Mouse (Mus musculus) embryonic facial prominence, embryonic 10.5 days (tissue): ENCODE results near the gene Brd7. TPM values are rescaled to one million over a fixed set of nuclear protein-coding genes. Genes with fewer than 3 reads are reported as not detected.

Experiments
- DNase-seq: peaks from one replicate; pipeline ENCODE4 v3.0.0-alpha.2; 2017; ENCODE audit warnings: low spot score
- H3K27ac ChIP-seq: fragments of 300-500 bp; sonication (generic); replicated peaks from 2 replicates; pipeline ENCODE4 v1.5.1; 2016; ENCODE audit warnings: mild to moderate bottlenecking
- H3K27me3 ChIP-seq: fragments of 300-500 bp; sonication (generic); replicated peaks from 2 replicates; pipeline ENCODE4 v1.6.1; 2016; ENCODE audit warnings: low read depth, mild to moderate bottlenecking; ENCODE audit not compliant: poor library complexity, severe bottlenecking
- H3K36me3 ChIP-seq: fragments of 300-500 bp; sonication (generic); replicated peaks from 2 replicates; pipeline ENCODE4 v1.6.1; 2016; ENCODE audit warnings: mild to moderate bottlenecking, moderate library complexity
- H3K4me1 ChIP-seq: fragments of 300-500 bp; sonication (generic); 2 replicates; pipeline ENCODE4 v1.6.1; 2016
- H3K4me3 ChIP-seq: fragments of 300-500 bp; sonication (generic); 2 replicates; pipeline ENCODE4 v1.5.1; 2016; ENCODE audit warnings: mild to moderate bottlenecking, moderate library complexity
- H3K9me3 ChIP-seq: fragments of 300-500 bp; sonication (generic); 2 replicates; pipeline ENCODE4 v1.6.1; 2016; ENCODE audit warnings: mild to moderate bottlenecking
- WGBS: fragments of 180-500 bp; shearing (Covaris S2); methylation state at CpG from one replicate; pipeline ENCODE4 v1.1.7; 2016; 5-methylcytosine and 5-hydroxymethylcytosine counted together
- polyA plus RNA-seq: library from polyadenylated mRNA; unstranded; fragments of >200 nt; fragmentation: Nextera tagmentation; extraction: Ambion mirVana; gene quantifications from 2 replicates; pipeline ENCODE4 v1.2.1, GENCODE M21; 2016

Gene Brd7
- polyA plus RNA-seq, 1 experiment from 2014 or later: 86.5 TPM

GRCm38 (mm10) chr8:88339887-88340695 is 21.9 kb downstream of the Brd7 start:
- no peak overlapping the region for H3K27ac ChIP-seq
- peaks cover 100% of the 10 kb centered on the region for H3K36me3 ChIP-seq
- H3K4me3 ChIP-seq: no peak overlapping the region
- no peaks in the 10 kb centered on the region for H3K4me1 ChIP-seq
- no peaks in the 10 kb centered on the region for H3K9me3 ChIP-seq
- no peaks in the 10 kb centered on the region for H3K27me3 ChIP-seq
- no peak for DNase-seq
- 79% methylated on average over 2 of the region's 2 CpGs for WGBS

DNA sequence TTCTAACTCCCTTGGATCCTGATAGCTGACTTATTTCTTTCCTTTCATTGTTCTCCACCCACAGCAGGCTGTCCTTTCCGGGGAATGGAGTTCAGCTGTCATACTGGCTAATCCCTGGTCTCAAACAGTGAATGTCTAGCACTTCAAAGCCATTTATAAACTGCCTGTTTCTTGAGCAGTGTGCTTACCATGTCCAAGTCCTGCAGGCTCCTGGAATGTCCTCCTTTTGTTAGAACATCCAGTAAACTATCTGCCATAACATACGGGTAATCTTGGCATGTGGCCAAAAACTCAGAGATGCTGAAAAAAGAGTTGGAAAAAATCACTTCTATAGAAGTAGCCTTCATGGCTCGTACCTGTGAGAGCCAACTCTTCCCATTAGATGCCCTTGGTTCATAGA is 22.8 kb downstream of the Brd7 start:
- Histone ChIP-seq H3K36me3 (peaks cover 100% of the 10 kb centered on the region), H3K4me3 (no peak overlapping the region), H3K4me1 (no peaks in the 10 kb centered on the region), H3K9me3 (no peaks in the 10 kb centered on the region), H3K27me3 (no peaks in the 10 kb centered on the region), H3K27ac (no peak overlapping the region)
- WGBS: 86% methylated on average over 3 of the region's 3 CpGs
- no peak for DNase-seq

DNA sequence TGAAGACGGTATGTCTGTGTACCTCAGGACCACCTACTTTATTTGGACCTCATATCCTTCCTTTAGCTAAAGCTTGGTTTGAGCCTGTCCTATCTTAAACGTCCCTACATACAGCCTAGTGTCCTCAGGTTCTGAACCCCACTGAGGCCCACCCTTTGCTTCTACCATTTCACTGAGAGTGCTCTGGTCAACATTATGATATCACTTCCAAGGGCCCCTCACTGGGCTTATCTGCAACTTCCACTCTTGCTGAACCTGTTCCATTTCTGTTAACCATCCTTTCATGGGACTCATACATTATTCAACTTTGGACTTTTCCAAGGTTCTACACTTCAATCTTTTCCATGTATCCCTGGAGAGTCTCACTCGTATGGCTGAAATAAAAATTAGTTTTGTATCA is 27.0 kb downstream of the Brd7 start:
- H3K4me3 ChIP-seq: no peak overlapping the region
- H3K4me1 ChIP-seq: no peaks in the 10 kb centered on the region
- no peaks in the 10 kb centered on the region for H3K9me3 ChIP-seq
- H3K36me3 ChIP-seq: peaks cover 99% of the 10 kb centered on the region
- H3K27me3 ChIP-seq: no peaks in the 10 kb centered on the region
- 85% methylated on average over 3 of the region's 3 CpGs for WGBS
- no peak overlapping the region for H3K27ac ChIP-seq
- no peak for DNase-seq

DNA sequence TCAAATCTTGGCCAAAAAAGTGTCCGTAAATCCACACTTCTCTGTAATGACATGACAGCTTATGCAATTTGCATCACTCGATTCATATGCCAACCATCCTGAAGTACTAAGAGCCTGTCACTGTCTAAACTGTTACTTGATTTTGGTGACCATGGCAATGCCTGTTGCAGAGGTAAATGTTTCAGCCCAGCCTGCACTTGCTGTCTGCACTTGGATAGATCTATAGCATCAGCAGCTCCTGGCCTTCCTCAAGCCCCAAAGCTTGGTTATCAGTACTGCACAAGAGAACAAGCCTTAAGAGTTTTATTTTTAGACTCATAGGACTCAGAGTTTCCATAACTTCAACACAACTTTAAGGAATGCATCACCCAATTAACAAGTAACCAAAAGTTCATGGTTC is 27.6 kb downstream of the Brd7 start:
- DNase-seq: no peak
- 94% methylated on average over 2 of the region's 2 CpGs for WGBS

DNA sequence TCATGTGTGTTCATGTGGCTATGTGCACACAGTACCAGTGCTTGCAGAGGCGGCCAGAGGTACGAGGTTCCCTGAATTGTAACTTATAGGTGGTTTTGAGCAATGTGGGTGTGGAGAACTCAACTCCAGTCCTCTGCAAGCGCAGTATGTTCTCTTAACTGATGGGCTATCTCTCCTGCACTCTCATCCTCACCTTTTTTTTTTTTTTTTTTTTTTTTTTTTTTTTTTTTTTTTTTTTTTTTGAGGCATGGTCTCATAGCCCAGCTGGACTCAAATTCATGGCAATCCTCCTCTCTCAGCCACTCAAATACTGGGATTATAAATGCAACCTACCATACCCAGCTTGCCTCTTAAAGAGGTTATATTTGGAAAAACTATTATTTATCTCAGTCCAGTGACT is 31.2 kb downstream of the Brd7 start:
- H3K9me3 ChIP-seq: no peaks in the 10 kb centered on the region
- no peak for DNase-seq
- H3K4me3 ChIP-seq: no peak overlapping the region
- 97% methylated on average over 3 of the region's 3 CpGs for WGBS
- peaks cover 99% of the 10 kb centered on the region for H3K36me3 ChIP-seq
- no peaks in the 10 kb centered on the region for H3K27me3 ChIP-seq
- H3K4me1 ChIP-seq: no peaks in the 10 kb centered on the region
- H3K27ac ChIP-seq: no peak overlapping the region

More for the DNA sequence above, 27.6 kb downstream of the Brd7 start:
- Histone ChIP-seq H3K4me1 (no peaks in the 10 kb centered on the region), H3K36me3 (peaks cover 99% of the 10 kb centered on the region), H3K27ac (no peak overlapping the region), H3K9me3 (no peaks in the 10 kb centered on the region), H3K4me3 (no peak overlapping the region), H3K27me3 (no peaks in the 10 kb centered on the region)

GRCm38 (mm10) chr8:88328689-88329088 is 33.3 kb downstream of the Brd7 start:
- Histone ChIP-seq H3K9me3 (no peaks in the 10 kb centered on the region), H3K27me3 (no peaks in the 10 kb centered on the region), H3K4me3 (no peak overlapping the region), H3K4me1 (no peaks in the 10 kb centered on the region), H3K36me3 (peaks cover 97% of the 10 kb centered on the region), H3K27ac (no peak overlapping the region)
- no peak for DNase-seq
- 84% methylated on average over 6 of the region's 6 CpGs for WGBS

DNA sequence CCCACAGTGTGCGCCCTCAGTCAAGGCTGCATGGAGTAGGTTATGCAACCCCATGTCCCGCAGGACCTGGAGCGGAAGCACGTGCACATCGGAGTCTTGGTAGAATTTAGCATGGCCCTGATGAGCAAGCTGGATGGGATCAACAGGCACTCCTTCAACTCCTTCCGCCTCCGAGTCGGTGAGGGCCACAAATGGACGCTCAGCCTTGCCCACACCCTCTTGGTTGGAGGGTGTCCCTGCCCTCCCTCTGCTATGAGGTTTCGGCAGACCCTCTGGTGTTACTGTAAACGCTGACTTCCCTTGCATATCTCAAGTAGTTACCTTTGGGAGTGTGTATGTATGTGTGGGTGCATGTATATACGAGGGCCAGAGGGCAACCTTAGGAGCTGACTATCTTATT is 35.7 kb downstream of the Brd7 start:
- Histone ChIP-seq H3K9me3 (no peaks in the 10 kb centered on the region), H3K27ac (no peak overlapping the region), H3K4me1 (peaks cover 3% of the 10 kb centered on the region; the same call in 1 of the 2 replicates), H3K4me3 (no peak overlapping the region), H3K27me3 (no peaks in the 10 kb centered on the region), H3K36me3 (peaks cover 84% of the 10 kb centered on the region)
- no peak for DNase-seq
- 95% methylated on average over 12 of the region's 12 CpGs for WGBS

GRCm38 (mm10) chr8:88325795-88326194 is 36.2 kb downstream of the Brd7 start:
- Histone ChIP-seq H3K27ac (no peak overlapping the region), H3K27me3 (no peaks in the 10 kb centered on the region), H3K4me3 (no peak overlapping the region), H3K4me1 (peaks cover 3% of the 10 kb centered on the region; the same call in 1 of the 2 replicates), H3K9me3 (no peaks in the 10 kb centered on the region), H3K36me3 (peaks cover 80% of the 10 kb centered on the region)
- DNase-seq: no peak
- 92% methylated on average over 5 of the region's 5 CpGs for WGBS

- Histone ChIP-seq H3K4me3 (no peak overlapping the region), H3K4me1 (peaks cover 3% of the 10 kb centered on the region; the same call in 1 of the 2 replicates), H3K27me3 (no peaks in the 10 kb centered on the region), H3K36me3 (peaks cover 74% of the 10 kb centered on the region), H3K9me3 (no peaks in the 10 kb centered on the region), H3K27ac (no peak overlapping the region)
- 73% methylated on average over 5 of the region's 5 CpGs for WGBS
- no peak for DNase-seq
These were observed 36.7 kb downstream of the Brd7 start for GRCm38 (mm10) chr8:88325251-88325650.

DNA sequence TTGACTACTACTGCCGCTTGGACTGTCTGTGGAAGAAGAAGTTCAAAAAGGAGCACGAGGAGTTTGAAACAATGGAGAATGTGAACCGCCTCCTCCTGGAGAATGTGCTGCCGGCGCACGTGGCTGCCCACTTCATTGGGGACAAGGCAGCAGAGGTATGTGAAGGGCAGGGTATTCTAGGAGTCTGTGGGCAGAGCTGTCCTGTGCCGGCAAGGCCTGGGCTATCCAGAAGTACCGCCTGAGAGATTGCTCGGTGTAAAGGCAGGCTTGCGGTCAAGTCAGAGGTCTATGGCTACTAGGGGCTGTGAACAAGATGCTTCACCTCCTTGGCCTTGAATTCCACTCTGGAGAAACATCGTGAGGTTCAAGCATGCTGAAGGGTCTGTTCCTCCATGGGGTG is 37.2 kb downstream of the Brd7 start:
- no peak overlapping the region for H3K4me3 ChIP-seq
- H3K9me3 ChIP-seq: no peaks in the 10 kb centered on the region
- H3K27ac ChIP-seq: no peak overlapping the region
- DNase-seq: no peak
- WGBS: 92% methylated on average over 11 of the region's 11 CpGs
- H3K27me3 ChIP-seq: no peaks in the 10 kb centered on the region
- H3K36me3 ChIP-seq: peaks cover 70% of the 10 kb centered on the region
- peaks cover 3% of the 10 kb centered on the region; the same call in 1 of the 2 replicates for H3K4me1 ChIP-seq

GRCm38 (mm10) chr8:88323523-88323922 is 38.5 kb downstream of the Brd7 start:
- H3K9me3 ChIP-seq: no peaks in the 10 kb centered on the region

GRCm38 (mm10) chr8:88321387-88321786 is 40.6 kb downstream of the Brd7 start:
- Histone ChIP-seq H3K27ac (no peak overlapping the region), H3K9me3 (no peaks in the 10 kb centered on the region), H3K4me1 (peaks cover 18% of the 10 kb centered on the region), H3K4me3 (no peak overlapping the region), H3K27me3 (no peaks in the 10 kb centered on the region), H3K36me3 (peaks cover 36% of the 10 kb centered on the region)
- DNase-seq: no peak
- WGBS: 87% methylated on average over 5 of the region's 5 CpGs

More at GRCm38 (mm10) chr8:88323523-88323922, 38.5 kb downstream of the Brd7 start:
- Histone ChIP-seq H3K27ac (no peak overlapping the region), H3K4me1 (peaks cover 3% of the 10 kb centered on the region), H3K4me3 (no peak overlapping the region), H3K36me3 (peaks cover 57% of the 10 kb centered on the region), H3K27me3 (no peaks in the 10 kb centered on the region)
- no peak for DNase-seq
- 90% methylated on average over 5 of the region's 5 CpGs for WGBS

DNA sequence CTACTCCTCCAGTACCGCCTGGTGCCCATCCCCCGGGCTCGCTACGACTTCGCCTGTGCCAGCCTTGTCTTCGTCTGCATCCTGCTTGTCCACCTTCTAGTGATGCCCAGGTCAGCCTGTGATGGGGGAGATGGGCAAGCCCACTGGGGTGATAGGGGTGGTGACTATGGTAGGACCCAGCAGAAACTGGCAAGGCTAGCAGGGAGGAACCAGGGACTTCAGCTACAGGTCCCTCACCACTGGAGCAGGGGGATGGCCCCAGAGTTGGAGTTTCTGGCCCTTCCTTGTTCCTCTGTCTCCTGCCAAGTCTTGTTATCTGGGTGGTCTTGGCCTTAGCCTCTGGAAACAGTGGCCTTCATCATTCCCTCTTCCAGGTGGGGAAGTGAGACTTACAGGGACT is 41.9 kb downstream of the Brd7 start:
- no peaks in the 10 kb centered on the region for H3K9me3 ChIP-seq
- no peak overlapping the region for H3K4me3 ChIP-seq
- no peak for DNase-seq
- WGBS: 92% methylated on average over 6 of the region's 6 CpGs
- peaks cover 23% of the 10 kb centered on the region for H3K4me1 ChIP-seq
- no peak overlapping the region for H3K27ac ChIP-seq
- peaks cover 23% of the 10 kb centered on the region for H3K36me3 ChIP-seq
- no peaks in the 10 kb centered on the region for H3K27me3 ChIP-seq
